Mouse (Mus musculus) intestine, embryonic 15.5 days (tissue): Measurements from ENCODE around the gene 1700102P08Rik. TPM values are rescaled to one million over a fixed set of nuclear protein-coding genes. Genes with fewer than 3 reads are reported as not detected.

Source experiments
- ATAC-seq: fragments of 200-750 bp; cut with Nextera tagmentation; 2 replicates; pipeline ENCODE4 v1.8.0; 2017; ENCODE audit warnings: moderate TSS enrichment, moderate library complexity
- H3K27ac ChIP-seq: fragments of 300-500 bp; sonication (generic); 2 replicates; pipeline ENCODE4 v1.5.1; 2015; ENCODE audit warnings: mild to moderate bottlenecking, inconsistent platforms
- H3K27me3 ChIP-seq: fragments of 300-500 bp; sonication (generic); replicated peaks from 2 replicates; pipeline ENCODE4 v1.6.1; 2015; ENCODE audit warnings: inconsistent platforms
- H3K36me3 ChIP-seq: fragments of 300-500 bp; sonication (generic); 2 replicates; pipeline ENCODE4 v1.6.1; 2015; ENCODE audit warnings: inconsistent platforms
- H3K4me1 ChIP-seq: fragments of 300-500 bp; sonication (generic); replicated peaks from 2 replicates; pipeline ENCODE4 v1.6.1; 2015; ENCODE audit warnings: inconsistent platforms
- H3K4me2 ChIP-seq: fragments of 300-500 bp; sonication (generic); replicated peaks from 2 replicates; pipeline ENCODE4 v1.6.1; 2015; ENCODE audit warnings: mild to moderate bottlenecking, inconsistent platforms
- H3K4me3 ChIP-seq: fragments of 300-500 bp; sonication (generic); replicated peaks from 2 replicates; pipeline ENCODE4 v1.5.1; 2015; ENCODE audit warnings: inconsistent platforms
- H3K9ac ChIP-seq: fragments of 300-500 bp; sonication (generic); 2 replicates; pipeline ENCODE4 v1.6.1; 2015; ENCODE audit warnings: inconsistent platforms
- H3K9me3 ChIP-seq: fragments of 300-500 bp; sonication (generic); 2 replicates; pipeline ENCODE4 v1.6.1; 2016; ENCODE audit warnings: inconsistent platforms
- WGBS: fragments of 180-500 bp; shearing (Covaris S2); methylation state at CpG from one replicate; pipeline ENCODE4 v1.1.7; 2015; 5-methylcytosine and 5-hydroxymethylcytosine counted together
- polyA plus RNA-seq: library from polyadenylated mRNA; unstranded; fragments of >200 nt; fragmentation: Nextera tagmentation; extraction: Ambion mirVana; gene quantifications from 2 replicates; pipeline ENCODE4 v1.2.1, GENCODE M21; 2015

1700102P08Rik gene
- polyA plus RNA-seq, result 0.30 and 0.88 TPM in 2 replicates

- no peaks in the 10 kb centered on the region for H3K4me1 ChIP-seq
- 76% methylated on average over 18 of the region's 18 CpGs for WGBS
- no peak within 1 kb of the TSS for H3K9ac ChIP-seq
- no peak within 1 kb of the TSS for H3K4me2 ChIP-seq
- ATAC-seq, result no peak
- H3K27me3 ChIP-seq, result no peaks in the 10 kb centered on the region
- H3K36me3 ChIP-seq, result peaks cover 30% of the 10 kb centered on the region
- H3K27ac ChIP-seq, result no peak within 1 kb of the TSS
- no peak within 1 kb of the TSS for H3K4me3 ChIP-seq
- H3K9me3 ChIP-seq, result no peaks in the 10 kb centered on the region
These were observed at the start of gene 1700102P08Rik for GRCm38 (mm10) chr9:108392676-108393075. TSS of gene 1700102P08Rik (plus strand) at chr9:108392805.

- no peak for ATAC-seq
- no peaks in the 10 kb centered on the region for H3K9me3 ChIP-seq
- peak overlapping the region; percentile 76 for H3K27ac ChIP-seq
- peaks cover 13% of the 10 kb centered on the region for H3K4me1 ChIP-seq
- no peaks in the 10 kb centered on the region for H3K27me3 ChIP-seq
- no peak overlapping the region for H3K9ac ChIP-seq
- H3K4me2 ChIP-seq, result no peak overlapping the region
- no peaks in the 10 kb centered on the region for H3K36me3 ChIP-seq
- 68% methylated on average over 3 of the region's 3 CpGs for WGBS
- no peak overlapping the region for H3K4me3 ChIP-seq
These were observed 49.3 kb upstream of the 1700102P08Rik start for GRCm38 (mm10) chr9:108343331-108343730.

GRCm38 (mm10) chr9:108343835-108344234 lies 48.8 kb upstream of the 1700102P08Rik start:
- H3K27me3 ChIP-seq, result no peaks in the 10 kb centered on the region
- no peak overlapping the region for H3K9ac ChIP-seq
- 95% methylated on average over 1 of the region's 1 CpGs for WGBS
- H3K9me3 ChIP-seq, result no peaks in the 10 kb centered on the region
- H3K4me1 ChIP-seq, result peaks cover 14% of the 10 kb centered on the region
- no peak overlapping the region for H3K4me2 ChIP-seq
- no peak overlapping the region for H3K4me3 ChIP-seq
- H3K36me3 ChIP-seq, result no peaks in the 10 kb centered on the region
- peak overlapping the region; percentile 76 for H3K27ac ChIP-seq
- ATAC-seq, result no peak

GRCm38 (mm10) chr9:108344471-108344870 lies 48.1 kb upstream of the 1700102P08Rik start:
- no peak overlapping the region for H3K4me3 ChIP-seq
- no peaks in the 10 kb centered on the region for H3K27me3 ChIP-seq
- no peak overlapping the region for H3K9ac ChIP-seq
- no peaks in the 10 kb centered on the region for H3K36me3 ChIP-seq
- no peak overlapping the region for H3K4me2 ChIP-seq
- 82% methylated on average over 4 of the region's 4 CpGs for WGBS
- no peak for ATAC-seq
- H3K27ac ChIP-seq, result no peak overlapping the region
- peaks cover 19% of the 10 kb centered on the region for H3K4me1 ChIP-seq
- no peaks in the 10 kb centered on the region for H3K9me3 ChIP-seq

GRCm38 (mm10) chr9:108347024-108347423 lies 45.6 kb upstream of the 1700102P08Rik start:
- H3K27me3 ChIP-seq, result no peaks in the 10 kb centered on the region
- H3K27ac ChIP-seq, result peak overlapping the region; percentile 90
- no peaks in the 10 kb centered on the region for H3K9me3 ChIP-seq
- H3K9ac ChIP-seq, result peak overlapping the region; percentile 82
- peak overlapping the region; percentile 91 for H3K4me3 ChIP-seq
- H3K4me1 ChIP-seq, result peaks cover 11% of the 10 kb centered on the region
- 5% methylated on average over 11 of the region's 11 CpGs for WGBS
- H3K36me3 ChIP-seq, result peaks cover 12% of the 10 kb centered on the region
- no peak for ATAC-seq
- H3K4me2 ChIP-seq, result peak overlapping the region; percentile 67

GRCm38 (mm10) chr9:108347540-108348289 lies 44.9 kb upstream of the 1700102P08Rik start, which contains the start of gene Usp4:
TSS of gene Usp4 (plus strand) at chr9:108347853.
- Histone ChIP-seq H3K9me3 (no peaks in the 10 kb centered on the region), H3K4me3 (peak within 1 kb of the TSS; percentile 91), H3K27me3 (no peaks in the 10 kb centered on the region), H3K4me1 (peaks cover 11% of the 10 kb centered on the region), H3K4me2 (peak within 1 kb of the TSS; percentile 67), H3K27ac (peak within 1 kb of the TSS; percentile 90), H3K36me3 (peaks cover 19% of the 10 kb centered on the region), H3K9ac (peak within 1 kb of the TSS; percentile 82)
- ATAC-seq, result peak; percentile 96
- under 1% methylated on average over 74 of the region's 75 CpGs for WGBS

- 3% methylated on average over 14 of the region's 14 CpGs for WGBS
- no peaks in the 10 kb centered on the region for H3K9me3 ChIP-seq
- no peak for ATAC-seq
These were observed 44.3 kb upstream of the 1700102P08Rik start for GRCm38 (mm10) chr9:108348290-108348680.

GRCm38 (mm10) chr9:108349727-108350126 lies 42.9 kb upstream of the 1700102P08Rik start:
- H3K4me1 ChIP-seq, result peaks cover 9% of the 10 kb centered on the region
- no peaks in the 10 kb centered on the region for H3K9me3 ChIP-seq
- no peak overlapping the region for H3K4me3 ChIP-seq
- H3K36me3 ChIP-seq, result peaks cover 25% of the 10 kb centered on the region
- no peak overlapping the region for H3K4me2 ChIP-seq
- no peak overlapping the region for H3K9ac ChIP-seq
- H3K27me3 ChIP-seq, result no peaks in the 10 kb centered on the region
- no peak overlapping the region for H3K27ac ChIP-seq
- 94% methylated on average over 4 of the region's 4 CpGs for WGBS
- ATAC-seq, result no peak

More at GRCm38 (mm10) chr9:108348290-108348680, 44.3 kb upstream of the 1700102P08Rik start:
- Histone ChIP-seq H3K27me3 (no peaks in the 10 kb centered on the region), H3K4me1 (peaks cover 11% of the 10 kb centered on the region), H3K4me2 (peak overlapping the region; percentile 67), H3K4me3 (peak overlapping the region; percentile 91), H3K36me3 (peaks cover 23% of the 10 kb centered on the region), H3K9ac (peak overlapping the region; percentile 82), H3K27ac (no peak overlapping the region)

- Histone ChIP-seq H3K4me3 (no peak overlapping the region), H3K4me2 (no peak overlapping the region), H3K4me1 (no peaks in the 10 kb centered on the region), H3K27me3 (no peaks in the 10 kb centered on the region), H3K36me3 (peaks cover 48% of the 10 kb centered on the region), H3K9ac (no peak overlapping the region), H3K9me3 (no peaks in the 10 kb centered on the region), H3K27ac (peak overlapping the region; percentile 3; the same call in 1 of the 2 replicates)
- 68% methylated on average over 9 of the region's 9 CpGs for WGBS
- ATAC-seq, result peak; percentile 84
These were observed 14.4 kb upstream of the 1700102P08Rik start for GRCm38 (mm10) chr9:108378234-108378633.

- WGBS, result 78% methylated on average over 5 of the region's 5 CpGs
- H3K4me2 ChIP-seq, result no peak overlapping the region
- no peaks in the 10 kb centered on the region for H3K4me1 ChIP-seq
- H3K36me3 ChIP-seq, result peaks cover 43% of the 10 kb centered on the region
- ATAC-seq, result peak; percentile 73
- H3K27ac ChIP-seq, result peak overlapping the region; percentile 3; the same call in 1 of the 2 replicates
- H3K4me3 ChIP-seq, result no peak overlapping the region
- no peak overlapping the region for H3K9ac ChIP-seq
- H3K27me3 ChIP-seq, result no peaks in the 10 kb centered on the region
- H3K9me3 ChIP-seq, result no peaks in the 10 kb centered on the region
These were observed 13.9 kb upstream of the 1700102P08Rik start for GRCm38 (mm10) chr9:108378736-108379135.

- H3K9me3 ChIP-seq, result no peaks in the 10 kb centered on the region
- 75% methylated on average over 4 of the region's 4 CpGs for WGBS
- no peak overlapping the region; the same call in 1 of the 2 replicates for H3K27ac ChIP-seq
- no peak overlapping the region for H3K9ac ChIP-seq
- H3K36me3 ChIP-seq, result peaks cover 43% of the 10 kb centered on the region
- no peaks in the 10 kb centered on the region for H3K27me3 ChIP-seq
- H3K4me2 ChIP-seq, result no peak overlapping the region
- peak; percentile 47 for ATAC-seq
- no peak overlapping the region for H3K4me3 ChIP-seq
- no peaks in the 10 kb centered on the region for H3K4me1 ChIP-seq
These were observed 13.3 kb upstream of the 1700102P08Rik start for GRCm38 (mm10) chr9:108379294-108379693.

- peaks cover 34% of the 10 kb centered on the region for H3K36me3 ChIP-seq
- no peaks in the 10 kb centered on the region for H3K9me3 ChIP-seq
- no peak for ATAC-seq
- no peak overlapping the region for H3K27ac ChIP-seq
- no peaks in the 10 kb centered on the region for H3K27me3 ChIP-seq
- no peak overlapping the region for H3K4me2 ChIP-seq
- no peaks in the 10 kb centered on the region for H3K4me1 ChIP-seq
- H3K9ac ChIP-seq, result no peak overlapping the region
- 94% methylated on average over 9 of the region's 9 CpGs for whole genome bisulfite sequencing
- H3K4me3 ChIP-seq, result no peak overlapping the region
These were observed 11.2 kb upstream of the 1700102P08Rik start for GRCm38 (mm10) chr9:108381382-108381781.
